In the genomic region with DNA sequence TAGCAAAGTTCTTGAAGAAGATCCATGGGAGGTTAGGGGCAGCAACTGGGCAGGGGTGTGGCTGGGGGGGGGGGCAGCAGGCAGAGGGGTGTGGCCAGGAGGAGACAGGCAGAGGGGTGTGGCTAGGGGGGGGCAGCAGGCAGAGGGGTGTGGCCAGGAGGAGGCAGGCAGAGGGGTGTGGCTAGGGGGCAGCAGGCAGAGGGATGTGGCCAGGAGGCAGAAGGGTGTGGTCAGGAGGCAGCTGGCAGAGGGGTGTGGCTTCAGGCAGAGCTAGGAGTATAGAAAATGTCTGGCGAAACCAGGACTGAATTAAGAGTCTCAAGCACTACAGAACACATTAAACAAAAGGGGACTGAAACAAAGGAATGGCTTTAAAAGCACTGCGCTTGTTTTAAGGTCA, we compare ENCODE assay signal across 10 mouse cellular contexts. TPM values are rescaled to one million over a fixed set of nuclear protein-coding genes. Genes with fewer than 3 reads are reported as not detected.
A peak's percentile ranks its signal among the peaks of the same experiment; 100 is the strongest.
DNase-seq lines count a peak whose midpoint lies in the region; ATAC-seq and TF ChIP-seq lines count a peak whose summit lies in the region.
"Had no signal": no experiment of that assay in that cellular context is flagged by ENCODE, and none has a peak within 500 bp of the region (broad histone marks: within the 10 kb centered on the region; RNA-seq: fewer than 3 reads in every experiment).

No protein-coding gene starts in this region.

- no peak overlapping the region for H3K4me3 ChIP-seq in intestine, embryonic 14.5 days (ENCODE audit: low read depth, low read length)
- no peak overlapping the region for H3K4me3 ChIP-seq in myocyte

- 21% methylated on average over 2 of the region's 2 CpGs for WGBS in intestine, embryonic 14.5 days

- no peak overlapping the region for H3K4me2 ChIP-seq in intestine, embryonic 14.5 days (ENCODE audit: low read length)
- H3K4me2 ChIP-seq in myocyte (ENCODE audit: low read depth) = peak overlapping the region; percentile 53

- TF ChIP-seq POLR2A in brain, embryonic 14.5 days (IDR thresholded peaks at IDR 0.05; ENCODE audit: borderline replicate concordance, extremely low read depth, insufficient read depth, insufficient read length, poor library complexity, severe bottlenecking) = no peak
- peak; percentile 21 for TF ChIP-seq POLR2A in myocyte (IDR thresholded peaks at IDR 0.05; ENCODE audit: insufficient read length, low read depth)

- no peaks in the 10 kb centered on the region for H3K79me2 ChIP-seq in myocyte (ENCODE audit: control insufficient read depth, insufficient read depth)

- peak; percentile 51; the same call in 1 of the 2 replicates for ATAC-seq in intestine, embryonic 14.5 days (replicated peaks; ENCODE audit: low FRiP score, low TSS enrichment, low read depth)
- ATAC-seq in monocyte, adult 5-6 weeks (replicated peaks; ENCODE audit: insufficient number of reproducible peaks, low FRiP score, low TSS enrichment, poor library complexity, severe bottlenecking) = no peak

- no peak overlapping the region for H3K27ac ChIP-seq in intestine, embryonic 14.5 days (ENCODE audit: low read depth)
- H3K27ac ChIP-seq: macrophage had no signal

- H3K36me3 ChIP-seq in intestine, embryonic 14.5 days (ENCODE audit: control insufficient read depth, insufficient read depth, low read length) = no peaks in the 10 kb centered on the region
- H3K36me3 ChIP-seq in myocyte (ENCODE audit: control insufficient read depth, insufficient read depth) = no peaks in the 10 kb centered on the region

- TF ChIP-seq CTCF in brain, embryonic 14.5 days (IDR thresholded peaks at IDR 0.05; ENCODE audit: borderline replicate concordance, extremely low read depth, insufficient read depth, insufficient read length) = no peak

- H3K27me3 ChIP-seq in intestine, embryonic 14.5 days (replicated peaks; ENCODE audit: control insufficient read depth, insufficient read depth, low read length) = no peaks in the 10 kb centered on the region
- H3K27me3 ChIP-seq in myocyte (ENCODE audit: control insufficient read depth, insufficient read depth, insufficient read length) = no peaks in the 10 kb centered on the region

- DNase-seq in lung, adult 18-20 months = peak; percentile 20 to 48
- DNase-seq in lung, postnatal 14 days = no peak
- DNase-seq in brain, embryonic 14.5 days (ENCODE audit: low read depth) = peak; percentile 61
- no peak for DNase-seq in intestine, embryonic 14.5 days (ENCODE audit: low spot score)
- no peak for DNase-seq in cerebellum, postnatal 10 days
- DNase-seq in gastrocnemius, postnatal 4 days (ENCODE audit: low spot score in 2 of 2) = no peak
- DNase-seq: cerebellum, adult 9-11 months had no signal

- H3K9ac ChIP-seq in intestine, embryonic 14.5 days (ENCODE audit: low read length) = no peak overlapping the region

- no peaks in the 10 kb centered on the region; the same call in 1 of the 2 replicates for H3K4me1 ChIP-seq in intestine, embryonic 14.5 days (replicated peaks; ENCODE audit: control insufficient read depth, insufficient read depth, low read length)

- no peak overlapping the region for H3ac ChIP-seq in myocyte (ENCODE audit: control insufficient read depth, insufficient read length)

- H3K9me3 ChIP-seq in intestine, embryonic 14.5 days (ENCODE audit: control insufficient read depth, low read length) = no peaks in the 10 kb centered on the region

TF ChIP-seq in myocyte, 11 proteins besides CTCF, POLR2A, EP300 and RAD21:
- TF ChIP-seq MYOD1 (IDR thresholded peaks at IDR 0.05; ENCODE audit: control insufficient read depth in 1 of 3, insufficient read length in 2 of 3, low read depth in 2 of 3) = peak in 1 of 3 experiments; percentile 71
- TF ChIP-seq TCF3 (IDR thresholded peaks at IDR 0.05; ENCODE audit: insufficient read length, low read depth) = no peak
- TF ChIP-seq TCF12 (IDR thresholded peaks at IDR 0.05; ENCODE audit: insufficient read depth, poor library complexity, severe bottlenecking) = no peak
- peak; percentile 32 to 74 (median 49) for TF ChIP-seq MYOG (IDR thresholded peaks at IDR 0.05; ENCODE audit: control insufficient read depth in 1 of 3, insufficient read depth in 1 of 3, insufficient read length in 2 of 3, low read depth in 2 of 3)

RNA-seq across cellular contexts. Expression of a gene that starts 19.4 kb away (rescaled TPM):
- 0.12 TPM in 1 of 2 replicates, not detected in the other for polyA plus RNA-seq in brain, embryonic 14.5 days (2012; rRNA removed)
- 0.44 TPM in 1 of 2 replicates, not detected in the other for polyA plus RNA-seq in intestine, embryonic 14.5 days (2014; fragmentation: Nextera tagmentation; extraction: Ambion mirVana)
- 1.00 TPM for polyA plus RNA-seq in myocyte (2012; fragmentation: generic; extraction: Trizol)
- total RNA-seq in gastrocnemius, postnatal 4 days (2021) = under 1 TPM in 1 of 2 experiments, not detected in 1; 0.20 TPM
- total RNA-seq in monocyte, adult 5-6 weeks (2017) = not detected in 3 replicates
- polyA plus RNA-seq: macrophage had no signal

RNA-seq across cellular contexts. Expression of a gene that starts 20.5 kb away (rescaled TPM):
- polyA plus RNA-seq in brain, embryonic 14.5 days (2012; rRNA removed) = 0.40 and 0.98 TPM in 2 replicates
- polyA plus RNA-seq in intestine, embryonic 14.5 days (2014; fragmentation: Nextera tagmentation; extraction: Ambion mirVana) = 1.0 and 1.3 TPM in 2 replicates
- 2.2 TPM for polyA plus RNA-seq in myocyte (2012; fragmentation: generic; extraction: Trizol)
- total RNA-seq in gastrocnemius, postnatal 4 days (2021) = 1 to 10 TPM; 2.3 to 2.5 TPM
- total RNA-seq in monocyte, adult 5-6 weeks (2017) = not detected in 3 replicates
- polyA plus RNA-seq: macrophage had no signal

Comparison
In these comparisons a context has a peak if more than half of its experiments do, and no peak if none do; other contexts are left out.
1. DNase-seq: peak in lung, adult 18-20 months (2 of 2) and brain, embryonic 14.5 days (single experiment); none in lung, postnatal 14 days (single experiment), intestine, embryonic 14.5 days (single experiment), cerebellum, postnatal 10 days (0 of 2) and gastrocnemius, postnatal 4 days (0 of 2).